Mouse (Mus musculus) midbrain, embryonic 14.5 days (tissue): ENCODE data around the gene Midn. TPM values are rescaled to one million over a fixed set of nuclear protein-coding genes. Genes with fewer than 3 reads are reported as not detected.

Source experiments
- ATAC-seq: fragments of 200-750 bp; cut with Nextera tagmentation; 2 replicates; pipeline ENCODE4 v1.8.0; 2017; ENCODE audit warnings: moderate number of reproducible peaks, moderate library complexity; ENCODE audit not compliant: low FRiP score, low TSS enrichment
- DNase-seq: peaks from one replicate; pipeline ENCODE4 v3.0.0-alpha.2; 2015
- H3K27ac ChIP-seq: fragments of 300-500 bp; sonication (generic); replicated peaks from 2 replicates; pipeline ENCODE4 v1.5.1; 2014; ENCODE audit warnings: mild to moderate bottlenecking, low read depth, low read length, moderate library complexity
- H3K27me3 ChIP-seq: fragments of 300-500 bp; sonication (generic); 2 replicates; pipeline ENCODE4 v1.6.1; 2014; ENCODE audit warnings: low read length, control low read depth, mixed read lengths; ENCODE audit not compliant: control insufficient read depth, insufficient read depth
- H3K36me3 ChIP-seq: fragments of 300-500 bp; sonication (generic); 2 replicates; pipeline ENCODE4 v1.6.1; 2014; ENCODE audit warnings: low read length, control low read depth; ENCODE audit not compliant: control insufficient read depth, insufficient read depth
- H3K4me1 ChIP-seq: fragments of 300-500 bp; sonication (generic); 2 replicates; pipeline ENCODE4 v1.6.1; 2014; ENCODE audit warnings: mild to moderate bottlenecking, antibody characterized with exemption, low read length, control low read depth; ENCODE audit not compliant: control insufficient read depth, insufficient read depth
- H3K4me2 ChIP-seq: fragments of 300-500 bp; sonication (generic); 2 replicates; pipeline ENCODE4 v1.6.1; 2014; ENCODE audit warnings: mild to moderate bottlenecking, low read length, moderate library complexity
- H3K4me3 ChIP-seq: fragments of 300-500 bp; sonication (generic); replicated peaks from 2 replicates; pipeline ENCODE4 v1.5.1; 2014; ENCODE audit warnings: low read depth, low read length
- H3K9ac ChIP-seq: fragments of 300-500 bp; sonication (generic); replicated peaks from 2 replicates; pipeline ENCODE4 v1.6.1; 2014; ENCODE audit warnings: mild to moderate bottlenecking, low read length, moderate library complexity
- H3K9me3 ChIP-seq: fragments of 300-500 bp; sonication (generic); 2 replicates; pipeline ENCODE4 v1.6.1; 2016; ENCODE audit warnings: low read length, control low read depth, mixed read lengths; ENCODE audit not compliant: control insufficient read depth
- WGBS: fragments of 180-500 bp; shearing (Covaris S2); extraction: QIAGEN DNeasy Blood & Tissue Kit; methylation state at CpG from one replicate; pipeline ENCODE4 v1.1.7; 2014; 5-methylcytosine and 5-hydroxymethylcytosine counted together
- polyA plus RNA-seq: library from polyadenylated mRNA; unstranded; fragments of >200 nt; fragmentation: Nextera tagmentation; extraction: Ambion mirVana; gene quantifications from 2 replicates; pipeline ENCODE4 v1.2.1, GENCODE M21; 2014

The Midn gene
- 62.6 and 65.6 TPM in 2 replicates for polyA plus RNA-seq

DNA sequence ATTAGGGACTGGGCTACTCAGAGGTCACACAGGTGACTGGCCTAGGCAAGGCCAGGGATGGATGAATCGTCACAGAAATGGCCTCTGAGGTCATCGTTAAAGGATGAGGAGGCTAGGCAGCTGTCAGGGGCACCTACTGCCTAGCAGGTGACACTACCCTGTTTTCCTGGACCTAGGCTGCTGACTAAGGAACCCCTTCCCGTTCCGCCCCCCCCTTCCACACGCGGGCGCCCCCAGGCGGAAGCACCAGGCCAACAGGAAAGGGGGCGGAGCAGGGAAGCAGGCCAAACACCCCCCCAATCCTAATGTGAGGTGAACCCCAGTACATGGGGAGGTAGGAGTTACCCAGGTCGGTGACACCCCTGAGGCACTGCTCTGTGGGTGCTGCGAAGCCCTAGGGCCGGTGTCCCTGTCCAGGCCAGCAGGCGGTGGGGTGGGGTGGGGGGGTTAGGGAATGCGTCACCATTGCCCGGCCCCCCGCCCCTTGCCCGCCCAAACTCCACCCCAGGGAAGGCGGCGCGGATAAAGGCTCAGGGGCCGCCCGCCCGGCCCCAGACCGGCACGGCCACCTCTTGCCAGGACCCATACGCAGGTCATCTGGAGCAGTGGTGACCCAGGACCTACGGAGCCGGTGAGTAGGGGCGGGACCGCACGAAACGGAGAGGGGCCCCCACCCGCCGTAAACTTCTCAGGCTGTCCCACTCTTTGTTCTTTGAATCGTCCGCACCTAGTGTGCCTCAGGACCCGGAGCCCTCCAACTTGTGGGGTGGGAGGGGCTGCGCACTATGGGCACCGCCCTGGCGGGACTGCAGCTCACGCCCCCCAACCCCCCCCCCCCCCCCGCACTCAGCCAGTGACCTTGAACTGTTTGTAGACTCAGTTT is at the start of gene Midn:
Gene Midn, plus strand, starts transcription at position 554 of the 883 bp plus-strand sequence.
- WGBS = 2% methylated on average over 40 of the region's 42 CpGs
- Histone ChIP-seq H3K9me3 (no peaks in the 10 kb centered on the region), H3K27ac (peak within 1 kb of the TSS; percentile 100), H3K9ac (peak within 1 kb of the TSS; percentile 100), H3K4me2 (peak within 1 kb of the TSS; percentile 77), H3K27me3 (no peaks in the 10 kb centered on the region), H3K36me3 (peaks cover 48% of the 10 kb centered on the region), H3K4me1 (peaks cover 10% of the 10 kb centered on the region), H3K4me3 (peak within 1 kb of the TSS; percentile 99)
- DNase-seq (peak; percentile 77), ATAC-seq (peak; percentile 7; the same call in 1 of the 2 replicates)

- no peak for ATAC-seq
- WGBS = 89% methylated on average over 5 of the region's 5 CpGs
- no peak overlapping the region for H3K27ac ChIP-seq
Observed at GRCm38 (mm10) chr10:80098630-80099029, 49.4 kb upstream of the Midn start.

DNA sequence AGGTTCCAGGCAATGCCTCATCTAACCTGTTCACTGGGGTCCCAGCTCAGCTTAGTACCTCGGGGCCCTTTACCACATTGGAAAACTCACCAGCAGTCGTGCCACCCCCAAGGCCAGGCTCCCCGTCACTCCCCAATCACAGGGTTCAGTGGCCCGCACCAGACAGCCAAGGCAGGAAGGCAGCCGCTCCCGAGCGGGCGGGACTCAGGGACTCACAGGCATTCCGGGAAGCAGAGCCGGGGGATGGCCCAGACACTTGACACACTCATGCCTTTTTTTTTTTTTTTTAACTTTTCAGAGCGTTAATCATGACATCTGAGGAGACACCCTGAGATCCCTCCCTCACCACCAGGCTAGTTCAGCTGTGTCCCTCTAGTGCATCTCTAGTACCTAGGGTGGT is 47.1 kb upstream of the Midn start:
- H3K4me3 ChIP-seq = no peak overlapping the region
- peak overlapping the region; percentile 96 for H3K4me2 ChIP-seq
- no peaks in the 10 kb centered on the region for H3K27me3 ChIP-seq
- no peaks in the 10 kb centered on the region for H3K9me3 ChIP-seq
- H3K27ac ChIP-seq = no peak overlapping the region
- 70% methylated on average over 11 of the region's 11 CpGs for WGBS
- H3K36me3 ChIP-seq = no peaks in the 10 kb centered on the region
- ATAC-seq (no peak), DNase-seq (no peak)
- H3K9ac ChIP-seq = no peak overlapping the region
- peaks cover 11% of the 10 kb centered on the region for H3K4me1 ChIP-seq

More at GRCm38 (mm10) chr10:80098630-80099029, 49.4 kb upstream of the Midn start:
- no peak for DNase-seq
- Histone ChIP-seq H3K27me3 (no peaks in the 10 kb centered on the region), H3K9ac (no peak overlapping the region), H3K36me3 (no peaks in the 10 kb centered on the region), H3K4me2 (no peak overlapping the region), H3K4me3 (no peak overlapping the region), H3K4me1 (peaks cover 11% of the 10 kb centered on the region), H3K9me3 (no peaks in the 10 kb centered on the region)

DNA sequence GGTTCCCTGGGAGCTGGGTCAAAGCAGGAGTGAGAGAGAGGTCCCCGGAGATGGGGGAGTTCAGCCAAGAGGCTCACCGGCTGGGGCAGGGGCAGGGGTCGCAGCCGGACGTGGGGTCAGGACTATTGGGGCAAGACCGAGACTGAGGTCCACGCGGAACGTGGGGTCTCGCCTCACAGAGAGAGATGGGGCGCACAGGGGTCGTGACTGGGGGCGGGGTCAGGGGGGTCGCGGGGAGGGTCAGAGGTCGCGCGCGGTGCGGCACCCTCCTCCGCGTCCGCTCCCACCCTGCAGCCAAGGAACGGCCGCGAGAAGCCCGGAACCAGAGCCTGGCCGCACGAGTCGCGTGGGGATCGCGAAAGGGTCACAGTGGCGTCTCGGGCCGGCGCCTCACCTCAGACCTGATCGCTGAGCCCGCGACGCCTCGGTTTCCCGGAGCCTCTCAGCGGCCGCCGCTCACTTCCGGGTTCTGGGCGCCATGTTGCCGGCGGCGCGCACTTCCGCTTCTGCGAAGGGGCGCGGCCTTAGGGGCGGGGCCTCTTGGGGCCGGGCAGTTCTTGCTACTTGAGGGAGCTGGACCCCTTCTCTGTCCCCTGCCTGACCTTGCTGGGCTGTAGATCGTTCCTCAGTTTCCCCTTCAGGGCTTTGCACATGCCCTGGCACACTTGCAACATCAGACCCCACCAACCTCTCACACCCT is 45.7 kb upstream of the Midn start:
- Histone ChIP-seq H3K4me1 (peaks cover 11% of the 10 kb centered on the region), H3K4me2 (peak overlapping the region; percentile 96), H3K27me3 (no peaks in the 10 kb centered on the region), H3K9me3 (no peaks in the 10 kb centered on the region), H3K27ac (peak overlapping the region; percentile 68), H3K36me3 (no peaks in the 10 kb centered on the region), H3K4me3 (peak overlapping the region; percentile 83), H3K9ac (peak overlapping the region; percentile 80)
- DNase-seq = peak; percentile 93
- whole genome bisulfite sequencing = under 1% methylated on average over 57 of the region's 59 CpGs
- ATAC-seq = peak; percentile 84

DNA sequence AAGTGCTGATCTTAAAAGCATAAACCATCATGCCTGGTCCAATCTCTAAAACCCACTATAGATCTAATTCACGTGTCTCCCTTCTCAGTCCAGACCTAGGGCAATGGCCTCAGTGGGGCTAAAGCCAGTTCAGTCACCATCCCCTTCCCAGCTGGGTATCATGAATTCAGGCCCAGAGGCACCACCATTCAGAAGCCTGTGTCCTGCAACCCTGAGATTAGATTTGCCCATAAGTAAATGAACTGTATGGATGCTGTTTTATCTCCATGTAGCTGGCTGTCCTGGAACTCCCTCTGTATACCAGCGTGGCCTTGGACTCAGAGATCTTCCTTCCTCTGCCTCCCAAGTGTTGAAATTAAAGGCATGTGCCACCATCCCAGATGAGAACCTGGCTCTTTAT is 45.0 kb upstream of the Midn start:
- no peak for ATAC-seq
- WGBS = 75% methylated on average over 2 of the region's 2 CpGs
- no peak for DNase-seq
- H3K9ac ChIP-seq = peak overlapping the region; percentile 80; the same call in 1 of the 2 replicates
- H3K36me3 ChIP-seq = no peaks in the 10 kb centered on the region
- H3K4me3 ChIP-seq = peak overlapping the region; percentile 83
- no peaks in the 10 kb centered on the region for H3K27me3 ChIP-seq
- H3K4me2 ChIP-seq = peak overlapping the region; percentile 96
- peak overlapping the region; percentile 68 for H3K27ac ChIP-seq
- H3K9me3 ChIP-seq = no peaks in the 10 kb centered on the region
- H3K4me1 ChIP-seq = peaks cover 11% of the 10 kb centered on the region

DNA sequence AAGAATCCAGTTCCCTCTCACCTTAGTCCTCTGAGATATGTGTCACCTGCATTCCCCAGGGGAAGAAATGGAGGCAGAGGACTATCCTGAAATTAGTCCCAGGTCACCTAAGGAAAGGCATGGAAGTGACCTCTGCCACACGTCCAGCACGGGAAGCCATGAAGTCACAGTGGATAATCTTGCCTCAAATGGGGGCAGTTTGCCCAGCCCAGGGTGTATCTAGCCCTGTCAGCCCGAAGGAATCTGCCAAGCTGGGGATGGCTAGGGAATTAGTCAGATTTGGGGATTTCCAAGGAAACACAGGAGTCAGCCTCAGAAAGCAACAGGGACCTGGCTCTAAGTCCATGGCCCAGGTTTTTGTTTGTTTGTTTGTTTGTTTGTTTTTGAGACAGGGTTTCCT is 43.9 kb upstream of the Midn start:
- H3K27ac ChIP-seq = no peak overlapping the region
- H3K4me3 ChIP-seq = no peak overlapping the region
- H3K9ac ChIP-seq = no peak overlapping the region
- H3K4me2 ChIP-seq = no peak overlapping the region
- ATAC-seq (no peak), DNase-seq (no peak)
- H3K9me3 ChIP-seq = no peaks in the 10 kb centered on the region
- 82% methylated on average over 3 of the region's 3 CpGs for WGBS
- H3K36me3 ChIP-seq = no peaks in the 10 kb centered on the region
- H3K27me3 ChIP-seq = no peaks in the 10 kb centered on the region
- H3K4me1 ChIP-seq = peaks cover 11% of the 10 kb centered on the region

- H3K9ac ChIP-seq = no peak within 1 kb of the TSS
Observed at GRCm38 (mm10) chr10:80105460-80105859, 42.6 kb upstream of the Midn start, which contains the start of gene Sbno2. Sbno2 (minus strand) TSS chr10:80105571.

DNA sequence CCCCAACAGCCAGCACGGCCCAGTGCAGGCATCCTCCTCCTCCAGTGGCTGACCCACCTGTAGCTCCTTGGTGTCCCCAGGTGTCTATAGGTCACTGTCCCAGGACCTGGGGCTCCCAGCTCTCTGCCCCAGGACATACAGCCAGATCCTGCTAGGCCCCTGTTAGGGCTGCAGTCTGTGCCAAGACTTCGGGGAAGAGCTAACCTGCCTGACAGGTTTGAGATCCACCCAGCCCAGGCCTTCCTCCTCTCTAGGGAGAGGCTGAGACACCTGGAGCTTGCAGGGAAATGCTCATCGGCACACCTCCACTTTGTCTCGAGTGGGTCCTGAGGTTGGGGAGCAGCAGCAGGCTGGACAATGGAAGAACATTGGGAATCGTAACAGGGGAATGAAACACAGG is 42.1 kb upstream of the Midn start:
- Histone ChIP-seq H3K4me3 (no peak overlapping the region), H3K27ac (no peak overlapping the region), H3K9me3 (no peaks in the 10 kb centered on the region), H3K36me3 (no peaks in the 10 kb centered on the region), H3K9ac (no peak overlapping the region), H3K4me2 (no peak overlapping the region), H3K27me3 (no peaks in the 10 kb centered on the region), H3K4me1 (peaks cover 11% of the 10 kb centered on the region)
- DNase-seq (no peak), ATAC-seq (no peak)
- 75% methylated on average over 5 of the region's 5 CpGs for WGBS

More at GRCm38 (mm10) chr10:80105460-80105859, 42.6 kb upstream of the Midn start, which contains the start of gene Sbno2:
- no peak for ATAC-seq
- Histone ChIP-seq H3K27ac (no peak within 1 kb of the TSS), H3K4me1 (peaks cover 11% of the 10 kb centered on the region), H3K27me3 (no peaks in the 10 kb centered on the region), H3K9me3 (no peaks in the 10 kb centered on the region), H3K36me3 (no peaks in the 10 kb centered on the region), H3K4me3 (no peak within 1 kb of the TSS), H3K4me2 (no peak within 1 kb of the TSS)
- no peak for DNase-seq
- 79% methylated on average over 5 of the region's 5 CpGs for WGBS
